Mouse (Mus musculus) heart, adult 2 months (tissue): ENCODE measurements around the gene Gm10770. TPM values are rescaled to one million over a fixed set of nuclear protein-coding genes. Genes with fewer than 3 reads are reported as not detected.
A peak's percentile ranks its signal among the peaks of the same experiment; 100 is the strongest.
"Not testable (repeated sequence)": the region's sequence is repeated elsewhere in the genome, so short reads cannot be mapped to it uniquely, and the experiment has no call there.

Experiments
- DNase-seq, 2 experiments: peaks; one replicate each; pipeline ENCODE4 v3.0.0; 2021
- H3K27ac ChIP-seq: fragments of 200-600 bp; 2 replicates; pipeline ENCODE4 v1.8.1; 2022
- H3K27me3 ChIP-seq: fragments of 200-500 bp; 2 replicates; pipeline ENCODE4 v1.6.1; 2012; ENCODE audit warnings: mild to moderate bottlenecking, low read length, inconsistent platforms, mixed read lengths; ENCODE audit not compliant: control insufficient read depth, insufficient read depth
- H3K36me3 ChIP-seq: fragments of 200-500 bp; 2 replicates; pipeline ENCODE4 v1.6.1; 2012; ENCODE audit warnings: low read length, inconsistent platforms; ENCODE audit not compliant: control insufficient read depth, insufficient read depth
- H3K4me1 ChIP-seq: fragments of 200-500 bp; 2 replicates; pipeline ENCODE4 v1.6.1; 2011; ENCODE audit warnings: low read length; ENCODE audit not compliant: control insufficient read depth, insufficient read depth
- H3K4me3 ChIP-seq: fragments of 200-600 bp; 2 replicates; pipeline ENCODE4 v1.8.1; 2022
- H3K79me2 ChIP-seq: fragments of 200-500 bp; replicated peaks from 2 replicates; pipeline ENCODE4 v1.6.1; 2012; ENCODE audit warnings: mild to moderate bottlenecking, inconsistent platforms, low read length, moderate library complexity, mixed read lengths; ENCODE audit not compliant: control insufficient read depth, insufficient read depth
- H3K9ac ChIP-seq: fragments of 200-500 bp; 2 replicates; pipeline ENCODE4 v1.6.1; 2012; ENCODE audit warnings: low read depth, mild to moderate bottlenecking, control low read depth, inconsistent platforms, low read length, mixed read lengths
- CTCF ChIP-seq: fragments of 200-600 bp; IDR thresholded peaks from 2 replicates; pipeline ENCODE4 v1.8.1; 2022; ENCODE audit warnings: antibody characterized with exemption, mild to moderate bottlenecking, moderate library complexity
- EP300 ChIP-seq: fragments of 200-500 bp; IDR thresholded peaks from 2 replicates; pipeline ENCODE4 v1.6.1; 2011; ENCODE audit warnings: low read depth, low read length, control low read depth; ENCODE audit not compliant: insufficient read depth
- POLR2A ChIP-seq: fragments of 200-500 bp; IDR thresholded peaks from 2 replicates; pipeline ENCODE4 v1.6.1; 2011; ENCODE audit warnings: mild to moderate bottlenecking, low read depth, low read length, control low read depth; ENCODE audit not compliant: insufficient read depth
- WGBS: fragments of 180-500 bp; shearing (Covaris S2); methylation state at CpG from one replicate; pipeline ENCODE4 v1.1.7; 2018; 5-methylcytosine and 5-hydroxymethylcytosine counted together
- intact Hi-C: fragments of 180-260 bp; cut with DNase I; formaldehyde crosslinking; loops from one replicate; pipeline ENCODE4 v1.15.1; 2025
- polyA plus RNA-seq: library from polyadenylated mRNA; depleted of rRNA; stranded (reverse); fragments of >200 nt; gene quantifications from 2 replicates; pipeline ENCODE4 v1.2.3, GENCODE M21; 2012; rRNA removed
- total RNA-seq, 2 experiments: library from RNA; stranded (reverse); gene quantifications; 2 replicates each; pipeline ENCODE4 v1.2.3; 2021

The Gm10770 gene
- total and polyA plus RNA-seq, 3 experiments = not detected

- no peaks in the 10 kb centered on the region for H3K4me1 ChIP-seq
- H3K9ac ChIP-seq = no peak overlapping the region
- H3K36me3 ChIP-seq = no peaks in the 10 kb centered on the region
- H3K4me3 ChIP-seq = no peak overlapping the region
- H3K27ac ChIP-seq = no peak overlapping the region
- no peak for DNase-seq
- intact Hi-C loops = no loop called here
- TF ChIP-seq EP300 (no peak), CTCF (no peak), POLR2A (no peak)
- H3K79me2 ChIP-seq = no peaks in the 10 kb centered on the region
- H3K27me3 ChIP-seq = no peaks in the 10 kb centered on the region
Observed at GRCm38 (mm10) chr2:150166703-150167102, 12.8 kb downstream of the Gm10770 start.

GRCm38 (mm10) chr2:150136435-150136897 is 43.0 kb downstream of the Gm10770 start, which contains the start of gene Zfp120:
Gene Zfp120 (minus strand): TSS chr2:150136708.
- H3K27me3 ChIP-seq = no peaks in the 10 kb centered on the region
- H3K4me3 ChIP-seq = peak within 1 kb of the TSS; percentile 93
- H3K36me3 ChIP-seq = no peaks in the 10 kb centered on the region
- no peaks in the 10 kb centered on the region; the same call in 1 of the 2 replicates for H3K79me2 ChIP-seq
- intact Hi-C loops = loop anchor here (10.0 kb wide), 2 partner anchors 178 to 768 kb away; partner anchors contain the start of genes Abhd12 and Gins1
- DNase-seq = peak; percentile 82 to 91
- H3K9ac ChIP-seq = peak within 1 kb of the TSS; percentile 75
- TF ChIP-seq POLR2A (peak; percentile 62), EP300 (peak; percentile 44; the same call in 1 of the 2 replicates), CTCF (no peak)
- H3K4me1 ChIP-seq = no peaks in the 10 kb centered on the region
- under 1% methylated on average over 13 of the region's 13 CpGs for WGBS
- peak within 1 kb of the TSS; percentile 79 for H3K27ac ChIP-seq

GRCm38 (mm10) chr2:150132773-150133172 is 46.7 kb downstream of the Gm10770 start:
- H3K9ac ChIP-seq = no peak overlapping the region
- TF ChIP-seq CTCF (no peak), EP300 (no peak), POLR2A (no peak)
- no peaks in the 10 kb centered on the region for H3K36me3 ChIP-seq
- intact Hi-C loops = loop anchor here (10.0 kb wide), 2 partner anchors 182 to 772 kb away; partner anchors contain the start of genes Abhd12 and Gins1
- no peak overlapping the region for H3K4me3 ChIP-seq
- H3K27ac ChIP-seq = no peak overlapping the region
- peaks cover 4% of the 10 kb centered on the region for H3K79me2 ChIP-seq
- WGBS = 81% methylated on average over 2 of the region's 2 CpGs
- H3K27me3 ChIP-seq = no peaks in the 10 kb centered on the region
- DNase-seq = no peak
- no peaks in the 10 kb centered on the region for H3K4me1 ChIP-seq

GRCm38 (mm10) chr2:150132002-150132401 is 47.5 kb downstream of the Gm10770 start:
- WGBS = 66% methylated on average over 1 of the region's 1 CpGs

More at GRCm38 (mm10) chr2:150132002-150132401, 47.5 kb downstream of the Gm10770 start:
- not testable (repeated sequence) for H3K9ac ChIP-seq, H3K4me1 ChIP-seq, H3K36me3 ChIP-seq, H3K27ac ChIP-seq, DNase-seq, H3K4me3 ChIP-seq, H3K79me2 ChIP-seq, H3K27me3 ChIP-seq
- intact Hi-C loops = loop anchor here (10.0 kb wide), 2 partner anchors 183 to 773 kb away; partner anchors contain the start of genes Abhd12 and Gins1

Other genes starting within 250 kb of the Gm10770 start
- gene Zfp120, start 43.0 kb downstream of the Gm10770 start, total RNA-seq = 1 to 10 TPM; 4.1 to 4.9 TPM
- 0.76 and 1.6 TPM in 2 replicates for gene Zfp120, start 43.0 kb downstream of the Gm10770 start, polyA plus RNA-seq
- gene Gm14139, start 2.1 kb upstream of the Gm10770 start, total RNA-seq = not detected
- gene Gm14139, start 2.1 kb upstream of the Gm10770 start, polyA plus RNA-seq = not detected in 2 replicates
- gene Zfp937, start 38.4 kb upstream of the Gm10770 start, total RNA-seq = 1 to 10 TPM; 1.5 to 1.7 TPM
- gene Zfp937, start 38.4 kb upstream of the Gm10770 start, polyA plus RNA-seq = 0.20 and 0.67 TPM in 2 replicates
- 1 to 10 TPM; 1.6 to 1.8 TPM for gene Gm21994, start 75.9 kb upstream of the Gm10770 start, total RNA-seq
- gene Gm21994, start 75.9 kb upstream of the Gm10770 start, polyA plus RNA-seq = 0.18 TPM in 1 of 2 replicates, not detected in the other
- gene Gm14124, start 77.8 kb upstream of the Gm10770 start, total RNA-seq = under 1 TPM in 1 of 2 experiments, not detected in 1; 0.08 TPM
- not detected in 2 replicates for gene Gm14124, start 77.8 kb upstream of the Gm10770 start, polyA plus RNA-seq
- gene Gm10130, start 144.0 kb upstream of the Gm10770 start, total RNA-seq = 1 to 10 TPM in 1 of 2 experiments, not detected in 1; 1.1 TPM
- not detected in 2 replicates for gene Gm10130, start 144.0 kb upstream of the Gm10770 start, polyA plus RNA-seq
- gene 3300002I08Rik, start 183.1 kb upstream of the Gm10770 start, total RNA-seq = 1 to 10 TPM; 1.4 to 1.5 TPM
- 0.78 and 0.88 TPM in 2 replicates for gene 3300002I08Rik, start 183.1 kb upstream of the Gm10770 start, polyA plus RNA-seq